Mouse (Mus musculus) lung, adult 2 months (tissue): ENCODE results near the gene Dennd2c. TPM values are rescaled to one million over a fixed set of nuclear protein-coding genes. Genes with fewer than 3 reads are reported as not detected.
"Not testable (repeated sequence)": the region's sequence is repeated elsewhere in the genome, so short reads cannot be mapped to it uniquely, and the experiment has no call there.

Experiments used
- DNase-seq: peaks from one replicate; pipeline ENCODE4 v3.0.0; 2022
- H3K4me1 ChIP-seq: fragments of 200-500 bp; 2 replicates; pipeline ENCODE4 v1.6.1; 2011; ENCODE audit warnings: low read length; ENCODE audit not compliant: control insufficient read depth, insufficient read depth
- H3K4me3 ChIP-seq: fragments of 200-500 bp; replicated peaks from 2 replicates; pipeline ENCODE3; 2011; ENCODE audit warnings: low read depth, mild to moderate bottlenecking, control low read depth, low read length; ENCODE audit errors: extremely low read depth
- CTCF ChIP-seq: fragments of 200-500 bp; IDR thresholded peaks from 2 replicates; pipeline ENCODE4 v1.5.1; 2011; ENCODE audit warnings: mild to moderate bottlenecking, low read length, control low read depth; ENCODE audit not compliant: insufficient read depth
- POLR2A ChIP-seq: fragments of 200-500 bp; IDR thresholded peaks from 2 replicates; pipeline ENCODE4 v1.6.1; 2011; ENCODE audit warnings: low read depth, mild to moderate bottlenecking, control low read depth, low read length, borderline replicate concordance; ENCODE audit errors: extremely low read depth
- WGBS: fragments of 180-500 bp; shearing (Covaris S2); methylation state at CpG from one replicate; pipeline ENCODE4 v1.1.7; 2018; 5-methylcytosine and 5-hydroxymethylcytosine counted together
- polyA plus RNA-seq: library from polyadenylated mRNA; depleted of rRNA; stranded (reverse); fragments of >200 nt; gene quantifications from 2 replicates; pipeline ENCODE4 v1.2.3, GENCODE M21; 2012; rRNA removed

The Dennd2c gene
- polyA plus RNA-seq, 1 experiment = 3.7 TPM

GRCm38 (mm10) chr3:103206393-103206792, 104.0 kb downstream of the Dennd2c start:
- H3K4me3 ChIP-seq = no peak overlapping the region
- TF ChIP-seq CTCF = no peak
- TF ChIP-seq POLR2A = no peak
- 57% methylated on average over 6 of the region's 6 CpGs for WGBS
- DNase-seq = no peak
- H3K4me1 ChIP-seq = no peaks in the 10 kb centered on the region

GRCm38 (mm10) chr3:103207749-103208148, 105.3 kb downstream of the Dennd2c start:
- no peak for DNase-seq
- Histone ChIP-seq H3K4me1 (no peaks in the 10 kb centered on the region), H3K4me3 (no peak overlapping the region)
- 61% methylated on average over 5 of the region's 5 CpGs for WGBS
- TF ChIP-seq POLR2A (no peak), CTCF (no peak)

DNA sequence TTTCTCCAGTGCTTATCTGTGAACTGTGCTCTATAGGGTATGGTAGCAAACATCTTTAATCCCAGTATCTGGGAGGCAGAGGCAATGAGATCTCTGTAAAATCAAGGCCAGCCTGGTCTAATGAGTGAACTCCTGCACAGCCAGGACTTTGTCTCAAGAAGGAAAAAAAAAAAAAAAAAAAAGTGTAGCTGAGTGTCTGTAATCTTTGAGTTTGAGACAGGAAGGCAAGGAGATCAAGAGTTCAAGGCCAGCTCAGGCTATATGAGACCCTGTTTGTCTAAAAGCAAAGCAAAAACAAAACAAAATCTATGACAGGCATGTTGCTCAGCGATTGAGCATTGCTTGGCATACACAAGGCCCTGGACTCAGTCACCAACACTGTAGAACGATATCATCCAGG, 105.8 kb downstream of the Dennd2c start:
- no peaks in the 10 kb centered on the region for H3K4me1 ChIP-seq
- TF ChIP-seq CTCF (no peak), POLR2A (no peak)
- 78% methylated on average over 2 of the region's 2 CpGs for WGBS
- DNase-seq = no peak
- H3K4me3 ChIP-seq = no peak overlapping the region

- 74% methylated on average over 2 of the region's 2 CpGs for WGBS
- TF ChIP-seq CTCF = no peak
- TF ChIP-seq POLR2A = no peak
Measured at GRCm38 (mm10) chr3:103211101-103211500, 108.7 kb downstream of the Dennd2c start.

DNA sequence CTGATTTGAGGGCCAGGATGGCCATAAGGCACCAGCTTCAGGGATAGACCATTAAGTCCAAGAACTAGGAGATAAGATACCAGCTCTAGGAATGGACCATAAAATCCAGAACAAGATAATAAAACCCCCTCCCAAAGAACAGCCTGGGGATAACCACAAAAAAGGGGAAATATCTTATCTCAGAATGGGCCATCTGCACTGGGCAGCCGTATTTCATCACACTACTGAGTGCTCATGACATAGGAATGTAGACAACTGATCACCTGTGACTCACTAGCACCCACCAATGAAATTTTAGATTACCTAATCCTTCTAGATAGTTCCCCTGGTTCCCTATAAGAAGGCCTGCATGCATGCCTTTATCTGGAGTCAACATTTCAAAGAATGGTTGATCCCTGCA, 109.7 kb downstream of the Dennd2c start:
- WGBS = 59% methylated on average over 1 of the region's 1 CpGs
- no peak for DNase-seq
- Histone ChIP-seq H3K4me3 (no peak overlapping the region), H3K4me1 (no peaks in the 10 kb centered on the region)
- no peak for TF ChIP-seq POLR2A
- no peak for TF ChIP-seq CTCF

More at GRCm38 (mm10) chr3:103211101-103211500, 108.7 kb downstream of the Dennd2c start:
- DNase-seq = no peak
- Histone ChIP-seq H3K4me1 (no peaks in the 10 kb centered on the region), H3K4me3 (no peak overlapping the region)

DNA sequence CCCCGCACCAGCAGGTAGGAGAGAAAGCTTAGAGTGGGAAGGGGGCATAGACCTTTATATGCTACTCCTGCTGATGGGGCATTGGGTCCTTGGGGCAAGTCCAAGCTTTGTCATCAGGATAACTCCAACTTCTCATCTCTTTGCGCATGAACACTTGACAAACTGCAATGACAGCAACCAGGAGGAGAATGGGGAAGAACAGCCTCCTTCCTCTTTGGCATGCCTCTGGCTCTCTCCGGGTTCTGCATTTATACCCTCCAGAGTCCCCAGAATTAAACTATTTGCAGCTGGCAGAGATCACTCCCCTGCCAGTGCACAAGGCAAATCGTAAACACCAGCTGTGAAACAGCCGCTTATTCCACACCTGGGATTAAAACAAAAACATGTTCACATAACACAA, 111.1 kb downstream of the Dennd2c start:
- no peak for TF ChIP-seq POLR2A
- TF ChIP-seq CTCF = no peak
- Histone ChIP-seq H3K4me1 (no peaks in the 10 kb centered on the region), H3K4me3 (no peak overlapping the region)
- no peak for DNase-seq
- 74% methylated on average over 5 of the region's 5 CpGs for WGBS

DNA sequence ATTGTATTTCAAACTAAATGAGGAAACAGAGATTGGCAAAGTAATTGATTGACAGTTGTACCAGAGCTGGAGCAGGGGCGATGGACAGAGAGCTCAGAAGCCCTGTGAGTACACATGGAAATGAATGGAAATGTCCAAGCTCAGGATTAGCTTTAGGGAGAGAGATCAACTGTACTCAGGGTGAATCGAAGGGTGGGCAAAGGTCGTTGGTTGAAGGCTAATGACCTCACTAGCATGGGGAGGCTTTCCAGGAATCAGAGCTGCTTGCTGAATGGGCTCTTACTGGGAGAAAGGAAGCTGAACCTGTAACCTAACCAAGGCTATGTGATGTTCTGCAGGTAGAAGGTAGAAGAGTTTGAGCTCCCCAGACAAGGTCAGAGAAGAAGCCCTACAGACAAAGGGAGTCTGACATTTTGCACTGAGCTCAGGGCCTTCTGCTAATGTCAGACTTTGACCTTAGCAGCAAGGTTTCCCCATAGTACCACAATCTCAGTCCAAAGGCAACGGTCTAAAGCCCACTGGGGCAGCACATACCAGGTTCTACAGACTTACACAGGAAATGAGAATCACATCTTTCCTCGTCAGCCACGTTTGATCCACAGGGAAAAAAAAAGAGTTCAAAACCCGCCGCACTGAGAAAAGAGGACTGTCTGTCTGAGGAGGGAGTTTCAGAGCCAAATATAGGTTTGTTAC, 112.3 kb downstream of the Dennd2c start:
- H3K4me3 ChIP-seq = no peak overlapping the region
- TF ChIP-seq POLR2A = no peak
- TF ChIP-seq CTCF = no peak
- no peaks in the 10 kb centered on the region for H3K4me1 ChIP-seq
- 81% methylated on average over 8 of the region's 8 CpGs for WGBS
- DNase-seq = no peak

- not testable (repeated sequence) for DNase-seq, H3K4me3 ChIP-seq, H3K4me1 ChIP-seq
- WGBS = 84% methylated on average over 8 of the region's 8 CpGs
Measured at GRCm38 (mm10) chr3:103215399-103215798, 113.0 kb downstream of the Dennd2c start.

Other genes starting within 250 kb of the Dennd2c start
- not detected in 2 replicates for gene Sycp1, start 166.5 kb upstream of the Dennd2c start, polyA plus RNA-seq
- 0.12 TPM in 1 of 2 replicates, not detected in the other for gene Nr1h5, start 138.5 kb upstream of the Dennd2c start, polyA plus RNA-seq
- 22.9 and 30.8 TPM in 2 replicates for gene Sike1, start 106.9 kb upstream of the Dennd2c start, polyA plus RNA-seq
- gene Csde1, start 82.2 kb upstream of the Dennd2c start, polyA plus RNA-seq = 22.8 and 45.1 TPM in 2 replicates
- gene Nras, start 44.3 kb upstream of the Dennd2c start, polyA plus RNA-seq = 14.2 and 28.1 TPM in 2 replicates
- gene Ampd1, start 28.6 kb upstream of the Dennd2c start, polyA plus RNA-seq = 0.45 and 4.3 TPM in 2 replicates
- gene Bcas2, start 69.1 kb downstream of the Dennd2c start, polyA plus RNA-seq = 18.4 and 25.4 TPM in 2 replicates
- gene Trim33, start 176.7 kb downstream of the Dennd2c start, polyA plus RNA-seq = 8.0 and 9.7 TPM in 2 replicates